Mouse (Mus musculus): ENCODE results near the gene Syngr4. TPM values are rescaled to one million over a fixed set of nuclear protein-coding genes. Genes with fewer than 3 reads are reported as not detected.
A peak's percentile ranks its signal among the peaks of the same experiment; 100 is the strongest.

Gene Syngr4
- polyA plus RNA-seq, 1 experiment from 2014 or later: 0.37 TPM

- H3K36me3 ChIP-seq: no peaks in the 10 kb centered on the region
- H3K27ac ChIP-seq (replicated peaks): peak overlapping the region; percentile 89
- H3K9ac ChIP-seq (replicated peaks): no peak overlapping the region
- no peaks in the 10 kb centered on the region for H3K27me3 ChIP-seq (replicated peaks)
- peaks cover 29% of the 10 kb centered on the region for H3K4me1 ChIP-seq
- ATAC-seq (ENCODE audit: low FRiP score): no peak
- H3K4me2 ChIP-seq: peak overlapping the region; percentile 71
- H3K4me3 ChIP-seq (replicated peaks): no peak overlapping the region
- H3K9me3 ChIP-seq (replicated peaks): no peaks in the 10 kb centered on the region
- WGBS: 87% methylated on average over 12 of the region's 12 CpGs
Observed at GRCm38 (mm10) chr7:45921950-45922600, 25.6 kb upstream of the Syngr4 start.

- H3K9me3 ChIP-seq (replicated peaks): no peaks in the 10 kb centered on the region
- peak within 1 kb of the TSS; percentile 35 for H3K4me2 ChIP-seq
- peaks cover 37% of the 10 kb centered on the region for H3K4me1 ChIP-seq
- H3K9ac ChIP-seq (replicated peaks): peak within 1 kb of the TSS; percentile 17; the same call in 1 of the 2 replicates
- no peak for ATAC-seq (ENCODE audit: low FRiP score)
- H3K4me3 ChIP-seq (replicated peaks): peak within 1 kb of the TSS; percentile 29
- peak within 1 kb of the TSS; percentile 89 for H3K27ac ChIP-seq (replicated peaks)
- WGBS: 51% methylated on average over 9 of the region's 9 CpGs
- no peaks in the 10 kb centered on the region for H3K36me3 ChIP-seq
- no peaks in the 10 kb centered on the region for H3K27me3 ChIP-seq (replicated peaks)
Observed at GRCm38 (mm10) chr7:45921242-45921621, 24.7 kb upstream of the Syngr4 start, which contains the start of gene Emp3. Gene Emp3 (minus strand): TSS chr7:45921404.

GRCm38 (mm10) chr7:45920583-45921241, 24.2 kb upstream of the Syngr4 start:
- Histone ChIP-seq H3K36me3 (no peaks in the 10 kb centered on the region), H3K4me3 (replicated peaks) (peak overlapping the region; percentile 29)

GRCm38 (mm10) chr7:45919761-45920160, 23.2 kb upstream of the Syngr4 start:
- Histone ChIP-seq H3K9ac (replicated peaks) (0 out of 2 replicates have a peak overlapping the region, but pooled peaks have one; percentile 0), H3K4me3 (replicated peaks) (0 out of 2 replicates have a peak overlapping the region, but pooled peaks have one; percentile 29), H3K4me2 (peak overlapping the region; percentile 35), H3K27me3 (replicated peaks) (no peaks in the 10 kb centered on the region), H3K36me3 (no peaks in the 10 kb centered on the region), H3K27ac (replicated peaks) (no peak overlapping the region), H3K9me3 (replicated peaks) (no peaks in the 10 kb centered on the region), H3K4me1 (peaks cover 42% of the 10 kb centered on the region)
- WGBS: 80% methylated on average over 4 of the region's 4 CpGs
- ATAC-seq (ENCODE audit: low FRiP score): no peak

More at GRCm38 (mm10) chr7:45920583-45921241, 24.2 kb upstream of the Syngr4 start:
- no peak for ATAC-seq (ENCODE audit: low FRiP score)
- no peaks in the 10 kb centered on the region for H3K9me3 ChIP-seq (replicated peaks)
- H3K4me2 ChIP-seq: peak overlapping the region; percentile 35
- peaks cover 42% of the 10 kb centered on the region for H3K4me1 ChIP-seq
- peak overlapping the region; percentile 17; the same call in 1 of the 2 replicates for H3K9ac ChIP-seq (replicated peaks)
- H3K27me3 ChIP-seq (replicated peaks): no peaks in the 10 kb centered on the region
- 52% methylated on average over 9 of the region's 9 CpGs for WGBS
- peak overlapping the region; percentile 58 for H3K27ac ChIP-seq (replicated peaks)

- ATAC-seq (ENCODE audit: low FRiP score): no peak
- no peaks in the 10 kb centered on the region for H3K9me3 ChIP-seq (replicated peaks)
- WGBS: 72% methylated on average over 14 of the region's 14 CpGs
Observed at GRCm38 (mm10) chr7:45919083-45919671, 22.7 kb upstream of the Syngr4 start.

GRCm38 (mm10) chr7:45917926-45918325, 21.4 kb upstream of the Syngr4 start:
- H3K9ac ChIP-seq (replicated peaks): peak overlapping the region; percentile 33; the same call in 1 of the 2 replicates
- H3K4me1 ChIP-seq: peaks cover 30% of the 10 kb centered on the region
- no peak overlapping the region for H3K4me2 ChIP-seq
- no peak for ATAC-seq (ENCODE audit: low FRiP score)
- H3K27ac ChIP-seq (replicated peaks): peak overlapping the region; percentile 77; the same call in 1 of the 2 replicates
- no peaks in the 10 kb centered on the region for H3K27me3 ChIP-seq (replicated peaks)
- H3K9me3 ChIP-seq (replicated peaks): no peaks in the 10 kb centered on the region
- H3K36me3 ChIP-seq: no peaks in the 10 kb centered on the region
- H3K4me3 ChIP-seq (replicated peaks): no peak overlapping the region
- WGBS: 86% methylated on average over 15 of the region's 15 CpGs

More at GRCm38 (mm10) chr7:45919083-45919671, 22.7 kb upstream of the Syngr4 start:
- Histone ChIP-seq H3K4me3 (replicated peaks) (no peak overlapping the region), H3K4me2 (no peak overlapping the region), H3K4me1 (peaks cover 37% of the 10 kb centered on the region), H3K9ac (replicated peaks) (no peak overlapping the region), H3K27ac (replicated peaks) (no peak overlapping the region), H3K36me3 (no peaks in the 10 kb centered on the region), H3K27me3 (replicated peaks) (no peaks in the 10 kb centered on the region)

- no peaks in the 10 kb centered on the region for H3K9me3 ChIP-seq (replicated peaks)
- H3K27ac ChIP-seq (replicated peaks): peak overlapping the region; percentile 77
- peaks cover 23% of the 10 kb centered on the region for H3K4me1 ChIP-seq
- peak overlapping the region; percentile 49 for H3K4me2 ChIP-seq
- WGBS: 23% methylated on average over 13 of the region's 13 CpGs
- peak; percentile 5; the same call in 1 of the 2 replicates for ATAC-seq (ENCODE audit: low FRiP score)
- peak overlapping the region; percentile 33 for H3K9ac ChIP-seq (replicated peaks)
- peak overlapping the region; percentile 19 for H3K4me3 ChIP-seq (replicated peaks)
- H3K27me3 ChIP-seq (replicated peaks): no peaks in the 10 kb centered on the region
- no peaks in the 10 kb centered on the region for H3K36me3 ChIP-seq
Observed at GRCm38 (mm10) chr7:45917004-45917704, 20.6 kb upstream of the Syngr4 start.

GRCm38 (mm10) chr7:45916056-45917003, 19.8 kb upstream of the Syngr4 start:
- H3K9me3 ChIP-seq (replicated peaks): no peaks in the 10 kb centered on the region
- peak overlapping the region; percentile 33 for H3K9ac ChIP-seq (replicated peaks)
- H3K4me1 ChIP-seq: peaks cover 22% of the 10 kb centered on the region
- H3K4me2 ChIP-seq: peak overlapping the region; percentile 49
- ATAC-seq (ENCODE audit: low FRiP score): peak; percentile 85
- no peaks in the 10 kb centered on the region; the same call in 1 of the 2 replicates for H3K36me3 ChIP-seq
- peak overlapping the region; percentile 77 for H3K27ac ChIP-seq (replicated peaks)
- H3K27me3 ChIP-seq (replicated peaks): no peaks in the 10 kb centered on the region
- H3K4me3 ChIP-seq (replicated peaks): peak overlapping the region; percentile 19
- 31% methylated on average over 26 of the region's 26 CpGs for WGBS

- no peak for ATAC-seq (ENCODE audit: low FRiP score)
- H3K9me3 ChIP-seq (replicated peaks): no peaks in the 10 kb centered on the region
- no peak overlapping the region for H3K4me3 ChIP-seq (replicated peaks)
- peaks cover 11% of the 10 kb centered on the region for H3K36me3 ChIP-seq
- H3K9ac ChIP-seq (replicated peaks): no peak overlapping the region
- WGBS: 91% methylated on average over 5 of the region's 5 CpGs
- no peak overlapping the region for H3K27ac ChIP-seq (replicated peaks)
- peaks cover 22% of the 10 kb centered on the region for H3K4me1 ChIP-seq
- no peaks in the 10 kb centered on the region for H3K27me3 ChIP-seq (replicated peaks)
- no peak overlapping the region for H3K4me2 ChIP-seq
Observed at GRCm38 (mm10) chr7:45915011-45915410, 18.5 kb upstream of the Syngr4 start.

GRCm38 (mm10) chr7:45914067-45914466, 17.6 kb upstream of the Syngr4 start:
- WGBS: 91% methylated on average over 6 of the region's 6 CpGs
- H3K9ac ChIP-seq (replicated peaks): no peak overlapping the region
- H3K9me3 ChIP-seq (replicated peaks): no peaks in the 10 kb centered on the region
- ATAC-seq (ENCODE audit: low FRiP score): no peak
- no peak overlapping the region for H3K4me3 ChIP-seq (replicated peaks)
- peaks cover 20% of the 10 kb centered on the region for H3K36me3 ChIP-seq
- H3K4me2 ChIP-seq: no peak overlapping the region
- H3K27me3 ChIP-seq (replicated peaks): no peaks in the 10 kb centered on the region
- no peak overlapping the region for H3K27ac ChIP-seq (replicated peaks)
- H3K4me1 ChIP-seq: peaks cover 22% of the 10 kb centered on the region
